Mouse (Mus musculus): ENCODE data around the gene Arhgap9. TPM values are rescaled to one million over a fixed set of nuclear protein-coding genes. Genes with fewer than 3 reads are reported as not detected.
A peak's percentile ranks its signal among the peaks of the same experiment; 100 is the strongest.
"Not testable (repeated sequence)": the region's sequence is repeated elsewhere in the genome, so short reads cannot be mapped to it uniquely, and the experiment has no call there.

Arhgap9 gene
- polyA plus RNA-seq, 1 experiment from 2014 or later, result 12.2 TPM

DNA sequence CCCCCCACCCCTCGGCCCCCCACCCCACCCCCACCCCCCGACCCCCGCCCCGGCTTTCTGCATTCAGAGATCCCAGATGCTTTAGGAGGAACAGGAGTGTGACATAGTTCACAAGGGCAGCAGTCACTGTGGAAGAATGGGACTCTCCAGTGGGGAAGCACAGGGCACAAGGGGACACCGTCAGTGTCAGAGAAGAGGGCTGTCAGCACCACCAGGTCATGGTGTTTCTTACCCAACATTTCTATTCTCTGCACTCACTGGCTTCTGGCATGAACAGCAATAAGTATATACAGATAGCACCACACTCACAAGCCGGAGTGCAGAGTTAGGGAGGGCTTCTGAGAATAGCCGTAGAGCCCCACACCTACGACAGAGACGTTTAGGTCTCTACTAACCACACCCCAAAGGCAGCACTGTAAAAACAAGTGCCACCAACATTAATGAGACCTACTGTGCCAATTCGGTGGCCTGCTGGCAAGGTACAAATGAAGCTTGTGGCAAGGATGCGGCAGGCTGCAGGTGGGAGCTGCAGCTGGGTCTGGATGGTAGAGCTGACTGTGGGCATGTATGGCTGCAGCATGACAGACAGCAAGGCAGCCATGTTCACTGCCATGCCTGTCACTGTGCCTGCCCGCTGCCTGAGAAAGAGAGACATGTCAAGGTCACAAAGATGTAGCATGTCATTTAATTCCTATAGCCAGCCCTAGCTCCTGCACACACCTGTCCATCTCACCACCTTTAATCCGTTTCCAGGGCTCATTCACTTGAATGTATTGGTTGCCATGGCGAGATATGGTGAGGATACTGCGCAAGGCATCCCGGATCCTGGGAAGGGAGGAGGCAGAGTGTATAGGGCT is 24.5 kb upstream of the Arhgap9 start:
- Histone ChIP-seq H3K4me2 (ENCODE audit: low read depth, low read length) (no peak overlapping the region), H3K4me3 (ENCODE audit: low read depth, low read length) (no peak overlapping the region), H3K4me1 (ENCODE audit: control insufficient read depth, low read depth, low read length) (peaks cover 17% of the 10 kb centered on the region), H3K36me3 (ENCODE audit: control insufficient read depth, insufficient read depth) (peaks cover 77% of the 10 kb centered on the region), H3K9me3 (replicated peaks; ENCODE audit: control insufficient read depth, low read length) (no peaks in the 10 kb centered on the region), H3K27ac (ENCODE audit: low read length) (no peak overlapping the region), H3K9ac (ENCODE audit: low read depth, low read length) (no peak overlapping the region), H3K27me3 (ENCODE audit: control insufficient read depth, insufficient read depth, low read depth, low read length) (no peaks in the 10 kb centered on the region)
- ATAC-seq (ENCODE audit: low read depth), result no peak
- WGBS (ENCODE audit: insufficient replicate concordance), result 88% methylated on average over 16 of the region's 16 CpGs

DNA sequence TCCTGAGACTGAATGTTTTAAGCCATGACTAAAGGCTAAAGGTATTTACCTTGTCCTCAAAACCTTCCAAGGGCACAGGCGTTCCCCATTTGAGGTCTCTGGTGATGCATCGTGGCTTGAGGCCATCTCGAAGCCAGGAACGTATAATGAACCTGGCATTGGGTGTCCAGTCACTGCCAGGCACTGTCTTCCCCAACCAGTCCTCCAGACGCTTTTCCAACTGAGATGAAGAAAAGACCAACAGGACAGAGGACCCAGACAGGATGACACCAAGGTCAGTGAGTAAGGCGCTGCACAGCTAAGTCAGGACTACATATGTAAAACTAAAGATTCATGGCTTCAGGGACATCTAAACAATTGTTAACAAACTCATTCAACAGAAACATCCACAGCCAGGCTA is 21.4 kb upstream of the Arhgap9 start:
- no peak overlapping the region for H3K27ac ChIP-seq (ENCODE audit: low read length)
- no peaks in the 10 kb centered on the region for H3K27me3 ChIP-seq (ENCODE audit: control insufficient read depth, insufficient read depth, low read depth, low read length)
- no peak overlapping the region for H3K4me3 ChIP-seq (ENCODE audit: low read depth, low read length)
- ATAC-seq (ENCODE audit: low read depth), result no peak
- H3K4me1 ChIP-seq (ENCODE audit: control insufficient read depth, low read depth, low read length), result no peaks in the 10 kb centered on the region
- 87% methylated on average over 6 of the region's 6 CpGs for WGBS (ENCODE audit: insufficient replicate concordance)
- H3K36me3 ChIP-seq (ENCODE audit: control insufficient read depth, insufficient read depth), result peaks cover 90% of the 10 kb centered on the region
- no peak overlapping the region for H3K4me2 ChIP-seq (ENCODE audit: low read depth, low read length)
- H3K9me3 ChIP-seq (replicated peaks; ENCODE audit: control insufficient read depth, low read length), result no peaks in the 10 kb centered on the region
- no peak overlapping the region for H3K9ac ChIP-seq (ENCODE audit: low read depth, low read length)

GRCm38 (mm10) chr10:127303136-127303535 is 18.6 kb upstream of the Arhgap9 start:
- no peak overlapping the region for H3K4me2 ChIP-seq (ENCODE audit: low read depth, low read length)
- no peaks in the 10 kb centered on the region for H3K27me3 ChIP-seq (ENCODE audit: control insufficient read depth, insufficient read depth, low read depth, low read length)
- no peaks in the 10 kb centered on the region for H3K9me3 ChIP-seq (replicated peaks; ENCODE audit: control insufficient read depth, low read length)
- H3K4me3 ChIP-seq (ENCODE audit: low read depth, low read length), result no peak overlapping the region
- H3K36me3 ChIP-seq (ENCODE audit: control insufficient read depth, insufficient read depth), result peaks cover 90% of the 10 kb centered on the region
- no peak overlapping the region for H3K27ac ChIP-seq (ENCODE audit: low read length)
- WGBS (ENCODE audit: insufficient replicate concordance), result 84% methylated on average over 11 of the region's 11 CpGs
- no peak for ATAC-seq (ENCODE audit: low read depth)
- H3K4me1 ChIP-seq (ENCODE audit: control insufficient read depth, low read depth, low read length), result no peaks in the 10 kb centered on the region
- H3K9ac ChIP-seq (ENCODE audit: low read depth, low read length), result no peak overlapping the region

DNA sequence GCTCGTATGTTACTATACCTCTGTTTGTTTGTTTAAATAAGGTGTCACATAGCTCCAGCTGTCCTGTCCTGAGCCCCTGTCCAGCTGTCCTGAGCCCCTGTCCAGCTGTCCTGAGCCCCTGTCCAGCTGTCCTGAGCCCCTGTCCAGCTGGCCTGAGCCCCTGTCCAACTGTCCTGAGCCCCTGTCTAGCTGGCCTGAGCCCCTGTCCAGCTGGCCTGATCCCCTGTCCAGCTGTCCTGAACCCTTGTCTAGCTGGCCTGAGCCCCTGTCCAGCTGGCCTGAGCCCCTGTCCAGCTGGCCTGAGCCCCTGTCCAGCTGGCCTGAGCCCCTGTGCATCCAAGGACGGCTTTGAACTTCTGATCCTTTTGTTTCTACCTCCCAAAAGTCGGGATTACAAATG is 12.6 kb upstream of the Arhgap9 start:
- not testable (repeated sequence) for H3K27ac ChIP-seq (ENCODE audit: low read length); ATAC-seq (ENCODE audit: low read depth); H3K4me3 ChIP-seq (ENCODE audit: low read depth, low read length); H3K4me2 ChIP-seq (ENCODE audit: low read depth, low read length); H3K9me3 ChIP-seq (replicated peaks; ENCODE audit: control insufficient read depth, low read length); H3K27me3 ChIP-seq (ENCODE audit: control insufficient read depth, insufficient read depth, low read depth, low read length); H3K9ac ChIP-seq (ENCODE audit: low read depth, low read length)
- WGBS (ENCODE audit: insufficient replicate concordance), result 74% methylated on average over 3 of the region's 3 CpGs
- H3K36me3 ChIP-seq (ENCODE audit: control insufficient read depth, insufficient read depth), result peaks cover 48% of the 10 kb centered on the region
- H3K4me1 ChIP-seq (ENCODE audit: control insufficient read depth, low read depth, low read length), result peaks cover 16% of the 10 kb centered on the region

GRCm38 (mm10) chr10:127310523-127311475 is 11.0 kb upstream of the Arhgap9 start:
- peaks cover 16% of the 10 kb centered on the region for H3K4me1 ChIP-seq (ENCODE audit: control insufficient read depth, low read depth, low read length)
- H3K4me2 ChIP-seq (ENCODE audit: low read depth, low read length), result peak overlapping the region; percentile 83
- no peaks in the 10 kb centered on the region for H3K27me3 ChIP-seq (ENCODE audit: control insufficient read depth, insufficient read depth, low read depth, low read length)

DNA sequence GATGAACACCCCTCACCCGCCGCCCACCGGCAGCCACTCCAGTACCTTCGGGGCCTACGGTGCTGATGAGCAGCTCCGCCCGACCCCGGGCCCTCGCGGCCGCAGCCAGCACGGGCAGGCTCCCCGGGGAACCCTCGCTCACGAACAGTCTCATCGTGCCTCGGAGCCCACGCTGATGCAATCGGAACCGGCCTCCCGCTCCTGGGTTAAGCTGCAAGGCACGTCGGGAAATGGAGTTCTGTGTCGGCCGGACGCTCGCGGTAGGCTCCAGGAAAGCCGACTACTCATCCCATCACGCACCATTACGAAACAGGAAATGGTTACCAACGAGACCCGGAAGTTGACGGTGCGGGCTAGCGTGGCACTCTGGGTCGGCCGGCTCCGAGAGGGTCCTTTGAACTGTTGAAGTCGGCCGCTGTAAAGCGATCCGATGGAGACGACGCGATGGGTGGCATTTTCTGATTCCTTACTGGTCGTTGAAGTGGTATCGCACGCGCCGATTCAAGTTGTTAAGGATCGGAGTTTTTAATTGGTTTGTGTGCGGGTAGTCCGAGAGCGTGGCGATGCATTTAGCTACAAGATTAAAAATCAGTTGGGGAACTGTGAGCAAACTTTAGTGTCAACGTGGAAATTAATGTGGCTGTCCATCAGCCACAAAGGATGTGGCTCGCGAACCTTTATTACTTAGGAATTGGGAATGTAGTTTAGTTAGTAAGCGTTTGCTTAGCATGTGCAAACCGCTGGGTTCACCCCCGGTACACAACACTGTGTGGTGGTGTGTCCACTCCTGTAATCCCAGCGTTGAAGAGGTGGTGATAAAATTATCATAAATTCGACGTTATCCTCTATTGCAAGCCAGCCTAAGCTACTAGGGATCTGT is 10.0 kb upstream of the Arhgap9 start, which contains the start of gene Mars:
Gene Mars, minus strand, starts transcription at position 311 of the 880 bp plus-strand sequence.
- ATAC-seq (ENCODE audit: low read depth), result peak; percentile 94
- Histone ChIP-seq H3K9ac (ENCODE audit: low read depth, low read length) (peak within 1 kb of the TSS; percentile 96), H3K9me3 (replicated peaks; ENCODE audit: control insufficient read depth, low read length) (no peaks in the 10 kb centered on the region), H3K4me3 (ENCODE audit: low read depth, low read length) (peak within 1 kb of the TSS; percentile 90), H3K27me3 (ENCODE audit: control insufficient read depth, insufficient read depth, low read depth, low read length) (no peaks in the 10 kb centered on the region), H3K27ac (ENCODE audit: low read length) (peak within 1 kb of the TSS; percentile 94), H3K4me2 (ENCODE audit: low read depth, low read length) (peak within 1 kb of the TSS; percentile 83), H3K4me1 (ENCODE audit: control insufficient read depth, low read depth, low read length) (peaks cover 16% of the 10 kb centered on the region), H3K36me3 (ENCODE audit: control insufficient read depth, insufficient read depth) (peaks cover 23% of the 10 kb centered on the region)
- WGBS (ENCODE audit: insufficient replicate concordance), result under 1% methylated on average over 65 of the region's 65 CpGs

More at GRCm38 (mm10) chr10:127310523-127311475, 11.0 kb upstream of the Arhgap9 start:
- peak; percentile 42 for ATAC-seq (ENCODE audit: low read depth)
- Histone ChIP-seq H3K9me3 (replicated peaks; ENCODE audit: control insufficient read depth, low read length) (no peaks in the 10 kb centered on the region), H3K9ac (ENCODE audit: low read depth, low read length) (peak overlapping the region; percentile 96), H3K4me3 (ENCODE audit: low read depth, low read length) (peak overlapping the region; percentile 90), H3K36me3 (ENCODE audit: control insufficient read depth, insufficient read depth) (peaks cover 32% of the 10 kb centered on the region), H3K27ac (ENCODE audit: low read length) (peak overlapping the region; percentile 94)
- WGBS (ENCODE audit: insufficient replicate concordance), result 17% methylated on average over 23 of the region's 23 CpGs

GRCm38 (mm10) chr10:127312356-127312676 is 9.4 kb upstream of the Arhgap9 start:
- peak; percentile 46 for ATAC-seq (ENCODE audit: low read depth)
- Histone ChIP-seq H3K9ac (ENCODE audit: low read depth, low read length) (peak overlapping the region; percentile 96), H3K27me3 (ENCODE audit: control insufficient read depth, insufficient read depth, low read depth, low read length) (no peaks in the 10 kb centered on the region), H3K9me3 (replicated peaks; ENCODE audit: control insufficient read depth, low read length) (no peaks in the 10 kb centered on the region), H3K36me3 (ENCODE audit: control insufficient read depth, insufficient read depth) (peaks cover 17% of the 10 kb centered on the region), H3K4me3 (ENCODE audit: low read depth, low read length) (peak overlapping the region; percentile 90), H3K4me2 (ENCODE audit: low read depth, low read length) (peak overlapping the region; percentile 79), H3K4me1 (ENCODE audit: control insufficient read depth, low read depth, low read length) (peaks cover 19% of the 10 kb centered on the region), H3K27ac (ENCODE audit: low read length) (peak overlapping the region; percentile 94)
- under 1% methylated on average over 4 of the region's 4 CpGs for WGBS (ENCODE audit: insufficient replicate concordance)

GRCm38 (mm10) chr10:127312858-127313257 is 8.9 kb upstream of the Arhgap9 start:
- Histone ChIP-seq H3K4me1 (ENCODE audit: control insufficient read depth, low read depth, low read length) (peaks cover 22% of the 10 kb centered on the region), H3K9me3 (replicated peaks; ENCODE audit: control insufficient read depth, low read length) (no peaks in the 10 kb centered on the region), H3K27me3 (ENCODE audit: control insufficient read depth, insufficient read depth, low read depth, low read length) (no peaks in the 10 kb centered on the region), H3K36me3 (ENCODE audit: control insufficient read depth, insufficient read depth) (peaks cover 11% of the 10 kb centered on the region), H3K27ac (ENCODE audit: low read length) (peak overlapping the region; percentile 56), H3K4me3 (ENCODE audit: low read depth, low read length) (no peak overlapping the region), H3K9ac (ENCODE audit: low read depth, low read length) (0 out of 2 replicates have a peak overlapping the region, but pooled peaks have one; percentile 3), H3K4me2 (ENCODE audit: low read depth, low read length) (peak overlapping the region; percentile 79)
- WGBS (ENCODE audit: insufficient replicate concordance), result 34% methylated on average over 4 of the region's 4 CpGs
- no peak for ATAC-seq (ENCODE audit: low read depth)
